Mouse (Mus musculus): ENCODE results near the gene Olfr312.
A peak's percentile ranks its signal among the peaks of the same experiment; 100 is the strongest.

The Olfr312 gene

GRCm38 (mm10) chr11:58860744-58861143, 31.7 kb downstream of the Olfr312 start:
- no peak for DNase-seq (ENCODE audit: low read depth, low spot score)

GRCm38 (mm10) chr11:58867039-58867953, 38.3 kb downstream of the Olfr312 start, which contains the start of gene 2810021J22Rik:
Gene 2810021J22Rik, plus strand, starts transcription at chr11:58867216.
- DNase-seq (ENCODE audit: low read depth, low spot score), result peak; percentile 86

GRCm38 (mm10) chr11:58867954-58868330, 38.9 kb downstream of the Olfr312 start:
- no peak for DNase-seq (ENCODE audit: low read depth, low spot score)

GRCm38 (mm10) chr11:58870961-58871360, 41.9 kb downstream of the Olfr312 start:
- DNase-seq (ENCODE audit: low read depth, low spot score), result no peak

GRCm38 (mm10) chr11:58883756-58884155, 54.7 kb downstream of the Olfr312 start:
- DNase-seq (ENCODE audit: low read depth, low spot score), result no peak

All from ES-CJ7 (cell line).